Mouse (Mus musculus) spleen, postnatal 14 days (tissue): ENCODE measurements around the gene Slc39a11.
"Not testable (repeated sequence)": the region's sequence is repeated elsewhere in the genome, so short reads cannot be mapped to it uniquely, and the experiment has no call there.

ENCODE experiments used
- DNase-seq, 2 experiments: peaks; one replicate each; pipeline ENCODE4 v3.0.0; 2021 to 2022; ENCODE audit warnings: low spot score in 2 of 2

Gene Slc39a11

DNA sequence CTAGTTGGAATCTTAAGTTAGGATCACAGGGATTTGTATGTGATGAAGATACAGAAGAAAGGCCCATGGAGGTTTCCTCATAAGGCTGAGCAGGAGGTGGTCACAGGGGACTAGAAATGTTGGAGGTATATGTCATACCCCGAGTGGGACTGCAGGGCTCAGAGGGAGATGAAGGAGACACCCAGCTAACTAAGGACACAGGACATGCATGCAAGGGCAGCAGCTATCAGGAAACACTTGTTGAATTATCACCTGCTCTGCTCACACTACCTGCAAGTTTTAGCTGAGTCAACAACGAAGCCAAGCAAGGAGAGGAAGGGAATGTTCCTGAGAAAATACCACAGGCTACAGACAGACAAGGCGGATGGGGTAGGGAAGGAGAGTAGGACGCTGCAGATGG, 17.8 kb upstream of the Slc39a11 start:
- DNase-seq: no peak

DNA sequence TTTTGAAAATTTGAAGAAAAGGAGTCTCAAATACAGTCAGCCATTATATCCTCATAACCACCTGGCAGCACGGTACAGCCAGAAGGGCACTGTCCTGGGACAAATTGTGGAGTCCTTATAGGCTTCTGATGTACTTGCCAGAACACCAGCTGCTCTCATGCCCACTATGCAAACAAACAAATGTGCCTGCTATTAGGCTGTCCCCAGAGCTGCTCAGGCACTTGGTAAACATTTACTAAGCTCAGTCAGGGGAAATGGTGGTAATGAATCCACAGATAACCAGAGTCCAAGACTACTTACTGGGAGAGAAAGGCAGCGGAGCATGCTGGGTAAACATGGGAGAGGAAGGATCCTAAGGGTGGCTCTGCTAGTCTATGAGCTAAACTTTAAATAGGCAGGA, 17.2 kb upstream of the Slc39a11 start:
- DNase-seq: no peak

DNA sequence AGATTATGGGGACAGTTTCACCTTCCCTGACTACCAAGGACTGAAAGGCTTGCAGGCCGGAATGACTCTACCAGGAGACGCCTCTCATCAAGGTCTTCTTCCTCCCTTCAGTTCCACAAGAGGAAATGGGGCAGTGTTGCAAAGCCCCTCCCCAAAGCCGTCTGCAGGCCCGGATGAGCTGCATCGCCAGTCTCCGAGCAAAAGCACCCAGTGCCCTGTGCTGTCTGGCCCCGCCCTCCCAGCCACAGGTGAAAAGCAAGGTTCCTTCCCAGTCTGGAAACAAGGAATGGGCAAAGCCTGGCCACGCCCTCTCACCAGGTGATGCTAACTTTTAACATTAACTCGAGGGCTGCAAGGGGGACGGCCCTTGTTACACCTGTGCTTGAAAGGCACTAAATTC, 16.8 kb upstream of the Slc39a11 start:
- no peak for DNase-seq

DNA sequence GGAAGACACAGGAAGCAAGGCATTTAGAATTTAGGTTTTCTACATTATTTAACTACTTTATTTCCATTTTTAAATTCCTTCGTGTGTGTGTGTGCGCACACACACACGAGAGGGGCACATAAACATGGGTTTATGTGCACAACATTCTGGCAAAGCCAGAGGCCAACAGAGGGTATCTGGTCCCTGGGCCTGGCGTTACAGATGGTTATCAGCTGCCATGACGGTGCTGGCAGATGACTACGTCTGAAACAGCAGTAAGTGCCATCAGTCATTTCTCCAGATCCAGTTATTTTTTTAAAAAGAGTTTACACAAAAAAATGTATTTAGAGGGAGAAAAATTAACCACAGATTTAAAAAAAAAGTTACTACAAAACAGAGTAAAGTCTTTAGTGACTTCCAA, 16.3 kb upstream of the Slc39a11 start:
- no peak for DNase-seq

DNA sequence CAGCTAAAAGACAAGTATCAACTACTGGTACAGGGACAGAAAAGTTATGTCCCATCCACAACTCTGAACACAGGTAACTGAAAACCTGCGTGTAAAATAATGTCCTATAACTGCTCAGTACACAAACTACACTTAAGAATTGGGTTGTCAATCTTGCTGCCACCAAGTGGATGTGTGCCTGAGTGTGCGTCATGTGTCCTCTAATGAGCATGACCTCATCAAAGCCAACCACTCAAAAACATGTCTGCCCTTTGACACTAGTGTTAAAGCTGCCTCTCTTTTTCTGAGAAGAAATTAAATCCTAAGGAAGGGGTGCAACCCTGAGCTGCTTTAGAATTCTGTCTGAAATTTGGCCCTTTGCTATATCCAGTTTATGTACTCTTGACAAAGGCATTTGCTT, 14.4 kb upstream of the Slc39a11 start:
- DNase-seq: no peak

DNA sequence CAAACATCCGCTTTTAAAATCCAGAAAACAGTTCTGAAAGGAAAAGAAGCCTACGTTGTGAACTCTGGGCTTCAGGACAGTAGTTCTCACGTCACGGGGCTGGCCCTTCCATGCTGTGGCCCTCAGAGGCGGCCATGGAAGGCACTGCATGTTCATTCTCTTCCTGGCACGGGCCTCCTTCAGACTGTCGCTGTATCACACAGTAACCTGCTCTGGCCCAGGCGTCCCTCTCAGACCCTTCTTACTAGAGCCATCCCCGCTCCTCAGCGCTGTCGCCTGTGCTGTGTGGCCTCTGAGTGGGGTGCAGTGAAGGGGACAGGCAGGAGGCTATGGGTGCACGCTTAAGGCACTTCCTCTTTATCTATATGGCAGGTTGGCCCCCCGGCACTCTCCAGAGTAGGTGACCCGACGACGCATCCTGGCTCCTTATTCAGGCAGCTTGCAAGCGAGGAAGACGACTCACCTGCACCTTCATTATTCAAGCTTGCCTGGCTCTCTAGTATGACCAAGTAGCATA, 12.0 kb upstream of the Slc39a11 start:
- no peak for DNase-seq

DNA sequence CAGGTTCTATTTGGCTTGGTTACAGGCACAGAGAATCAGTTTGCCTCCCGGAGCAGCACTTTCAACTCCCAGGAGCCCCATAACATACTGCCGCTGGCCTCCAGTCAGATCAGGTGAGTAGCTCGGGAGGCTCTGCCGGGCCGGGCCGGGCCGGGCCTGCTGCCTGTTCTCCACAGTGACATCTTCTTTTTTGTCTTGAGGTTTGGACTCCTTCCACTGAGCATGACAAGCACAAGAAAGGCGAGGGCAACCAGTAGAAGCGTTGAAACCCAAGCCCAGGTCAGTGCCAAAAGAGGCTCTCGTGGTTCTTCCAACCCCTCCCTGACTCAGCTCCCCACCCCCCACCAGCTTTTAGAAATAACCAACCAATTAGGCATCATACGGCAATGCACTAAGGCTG, 11.1 kb upstream of the Slc39a11 start:
- DNase-seq: no peak

DNA sequence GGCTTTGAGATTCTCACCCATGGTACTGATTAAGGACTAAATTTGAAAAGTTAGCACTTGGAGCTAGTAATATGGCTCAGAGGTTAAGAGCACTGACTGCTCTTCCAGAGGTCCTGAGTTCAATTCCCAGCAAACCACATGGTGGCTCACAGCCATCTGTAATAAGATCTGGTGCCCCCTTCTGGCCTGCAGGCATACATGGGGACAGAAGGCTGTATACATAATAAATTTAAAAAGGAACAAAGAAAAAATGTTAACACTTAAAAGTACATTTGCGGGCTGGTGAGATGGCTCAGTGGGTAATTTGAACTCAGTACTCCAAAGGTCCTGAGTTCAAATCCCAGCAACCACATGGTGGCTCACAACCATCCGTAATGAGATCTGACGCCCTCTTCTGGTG, 10.3 kb upstream of the Slc39a11 start:
- DNase-seq: not testable (repeated sequence)

DNA sequence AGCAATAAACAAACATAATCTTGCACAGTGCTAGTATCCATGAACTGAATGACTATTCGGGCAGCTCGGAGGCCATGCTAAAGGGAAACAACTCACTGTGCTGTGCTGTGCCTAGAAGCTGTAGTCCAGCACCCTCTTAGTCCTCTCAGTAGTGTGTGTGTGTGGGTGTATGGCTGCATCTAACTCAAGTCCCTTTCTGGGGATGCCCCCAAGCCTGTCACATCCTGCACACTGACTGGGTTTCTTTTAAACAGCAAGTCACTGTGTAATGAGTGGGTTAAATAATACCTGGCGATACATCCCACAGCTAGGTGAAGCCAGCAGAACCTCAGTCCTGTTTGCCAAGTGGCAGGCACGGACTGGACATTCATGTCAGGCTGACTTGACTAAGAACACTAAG, 8.9 kb upstream of the Slc39a11 start:
- DNase-seq: no peak

DNA sequence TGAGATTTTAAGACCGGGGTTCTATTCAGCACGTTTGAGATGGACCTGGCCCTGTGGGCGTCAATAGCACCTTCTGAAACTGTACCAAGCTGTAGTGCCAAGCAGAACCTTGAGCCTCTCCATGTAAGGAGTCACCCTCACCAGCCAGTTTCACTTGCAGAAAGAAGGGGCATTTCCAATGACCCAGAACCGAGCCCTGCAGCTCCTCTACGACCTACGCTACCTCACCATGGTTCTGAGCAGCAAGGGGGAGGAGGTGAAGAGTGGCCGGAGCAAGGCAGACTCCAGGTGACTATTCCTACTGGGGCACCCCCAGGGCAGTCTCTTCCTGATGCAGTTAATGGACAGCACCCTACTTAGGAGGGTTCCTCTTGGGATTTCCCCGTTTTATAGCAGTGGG, 8.4 kb upstream of the Slc39a11 start:
- DNase-seq: no peak

DNA sequence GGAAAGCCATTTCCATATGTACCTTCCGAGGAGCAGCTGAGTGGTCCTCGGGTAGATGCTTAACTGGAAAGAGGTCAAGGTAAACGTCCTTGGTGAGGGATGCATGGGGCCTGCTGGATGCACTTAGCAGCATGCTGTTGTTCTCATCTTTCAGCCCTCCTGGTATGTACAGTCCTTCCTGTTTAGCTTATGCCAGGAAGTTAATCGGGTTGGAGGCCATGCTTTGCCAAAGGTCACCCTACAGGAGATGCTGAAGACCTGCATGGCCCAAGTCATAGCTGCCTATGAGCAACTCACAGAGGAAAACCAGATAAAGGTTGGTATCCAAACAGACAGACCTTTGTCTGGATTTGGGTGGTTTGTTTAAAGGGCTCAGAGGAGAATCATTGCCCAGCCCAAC, 7.3 kb upstream of the Slc39a11 start:
- no peak for DNase-seq

DNA sequence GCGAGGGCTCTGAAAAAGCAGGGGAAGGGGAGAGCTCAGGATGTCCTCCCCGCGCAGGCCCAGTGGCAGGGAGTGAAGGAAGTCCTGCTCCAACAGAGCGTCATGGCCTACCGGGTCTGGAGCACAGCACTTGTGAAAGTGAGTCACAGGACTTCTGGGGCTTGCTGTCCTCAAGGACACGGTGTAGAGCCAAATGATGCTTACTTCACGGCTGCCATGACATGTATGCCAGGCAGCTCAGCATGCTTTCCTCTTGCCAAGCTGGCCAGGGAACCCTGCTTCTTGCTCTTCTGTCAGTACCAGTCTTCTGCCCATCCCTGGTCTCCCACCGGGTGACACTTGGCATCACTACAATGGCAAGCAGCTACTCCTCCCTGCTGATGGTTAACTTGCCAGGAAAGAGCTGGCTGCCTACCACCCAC, 6.6 kb upstream of the Slc39a11 start:
- DNase-seq: no peak

DNA sequence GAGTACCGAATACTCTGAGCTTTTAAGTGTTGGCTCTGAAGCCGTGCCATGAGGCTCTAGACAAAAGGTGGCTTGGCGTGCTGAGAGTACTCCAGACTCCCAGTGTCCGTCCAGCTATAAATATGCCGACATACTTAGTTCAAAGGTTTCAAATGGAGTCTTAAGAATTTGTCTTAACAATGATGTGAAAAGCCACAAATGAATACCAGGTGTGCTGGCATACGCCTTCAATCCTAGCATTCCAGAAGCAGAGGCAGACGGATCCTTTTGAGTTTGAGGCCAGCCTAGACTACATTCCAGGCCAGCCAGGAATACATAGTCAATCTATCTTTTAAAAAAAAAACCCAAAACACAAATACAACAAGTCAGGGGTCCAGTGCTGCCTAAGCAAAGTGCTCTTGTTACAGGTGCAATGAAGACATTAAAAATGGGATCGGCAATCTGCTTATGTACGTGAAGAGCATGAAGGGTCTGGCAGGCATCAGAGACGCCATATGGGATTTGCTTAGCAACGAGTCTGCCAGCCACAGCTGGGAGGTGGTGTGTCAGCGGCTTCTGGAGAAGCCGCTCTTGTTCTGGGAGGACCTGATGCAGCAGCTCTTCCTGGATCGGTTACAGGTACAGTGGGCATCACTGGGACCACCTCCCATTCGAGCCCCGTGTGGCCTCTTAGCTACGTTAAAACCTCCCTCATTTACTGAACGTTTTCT, 4.8 kb upstream of the Slc39a11 start:
- no peak for DNase-seq

DNA sequence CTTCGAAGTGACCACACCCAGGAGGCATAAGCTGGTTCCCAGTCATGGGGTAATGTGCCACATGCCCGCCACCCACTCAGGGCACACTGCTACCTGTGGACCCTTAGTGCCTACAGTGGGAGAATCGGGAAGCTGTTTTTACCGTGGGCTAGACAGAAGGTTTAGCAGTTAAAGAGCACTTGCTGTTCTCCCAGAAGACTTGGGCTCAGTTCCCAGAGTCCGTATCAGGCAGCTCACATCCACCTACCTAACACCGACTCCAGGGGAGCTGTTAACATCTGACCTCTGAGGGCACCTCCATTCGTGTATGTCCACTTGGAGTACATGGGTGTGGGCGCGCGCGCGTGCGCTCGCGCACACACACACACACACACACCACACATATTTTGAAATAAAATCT, 4.2 kb upstream of the Slc39a11 start:
- DNase-seq: no peak

DNA sequence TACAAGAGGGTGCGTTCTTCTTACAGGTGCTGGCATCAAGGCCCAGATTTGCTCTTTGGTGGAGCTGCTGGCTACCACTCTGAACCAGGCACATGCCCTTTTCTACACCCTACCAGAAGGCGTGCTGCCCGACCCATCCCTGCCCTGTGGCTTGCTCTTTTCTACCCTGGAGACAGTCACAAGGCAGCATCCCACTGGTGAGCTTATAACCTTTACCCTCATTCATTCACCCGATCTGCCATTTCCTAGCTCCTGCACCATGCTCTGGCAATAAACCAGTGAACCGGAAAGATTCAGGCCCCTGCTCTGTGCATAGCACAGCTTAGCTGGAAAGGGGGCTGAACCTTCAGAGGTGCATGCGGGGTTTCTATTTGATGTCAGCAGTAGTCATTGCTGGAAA, 2.6 kb upstream of the Slc39a11 start:
- no peak for DNase-seq

DNA sequence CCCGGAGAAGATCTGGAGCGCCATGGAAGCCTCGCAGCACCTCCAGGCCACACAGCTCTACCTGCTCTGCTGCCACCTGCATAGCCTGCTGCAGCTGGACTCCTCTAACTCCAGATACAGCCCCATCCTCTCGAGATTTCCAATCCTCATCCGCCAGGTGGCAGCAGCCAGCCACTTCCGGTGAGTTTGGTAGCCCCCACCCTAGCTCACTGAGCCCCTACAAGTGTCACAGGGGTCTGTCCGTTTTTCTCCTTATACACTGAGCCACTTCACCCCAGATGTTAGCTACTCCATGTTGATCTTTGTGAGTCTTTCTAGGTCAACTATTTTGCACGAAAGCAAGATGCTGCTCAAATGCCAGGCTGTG, 2.0 kb upstream of the Slc39a11 start:
- DNase-seq: no peak

DNA sequence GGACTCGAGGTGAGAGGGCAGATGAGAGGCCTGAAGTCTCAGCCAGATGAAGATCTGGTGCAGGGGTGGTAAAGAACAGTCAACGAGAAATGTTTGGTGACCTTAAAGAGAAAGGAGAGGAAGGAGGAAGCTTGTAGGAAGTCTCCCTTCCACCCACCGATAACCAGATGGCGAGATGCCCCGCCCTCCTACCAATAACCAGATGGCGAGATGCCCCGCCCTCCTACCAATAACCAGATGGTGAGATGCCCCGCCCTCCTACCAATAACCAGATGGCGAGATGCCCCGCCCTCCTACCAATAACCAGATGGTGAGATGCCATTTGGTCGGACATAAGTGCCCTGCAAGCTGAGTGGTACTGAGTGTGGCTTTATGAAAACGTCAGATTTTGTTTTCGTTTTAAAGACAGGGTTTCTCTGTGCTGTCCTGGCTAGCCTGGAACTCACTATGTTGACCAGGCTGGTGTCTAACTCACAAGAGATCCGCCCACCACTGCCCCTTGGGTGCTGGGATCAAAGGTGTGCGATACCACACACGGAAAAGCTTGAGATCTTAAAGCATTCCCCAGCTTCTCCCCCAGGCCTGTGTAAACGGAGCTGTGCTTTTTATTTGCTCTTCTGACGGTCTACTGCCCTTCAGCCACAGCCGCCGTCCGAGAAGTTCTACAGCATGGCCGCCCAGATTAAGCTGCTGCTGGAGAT, 1.5 kb upstream of the Slc39a11 start:
- DNase-seq: peak in 1 of 2 experiments; percentile 15

DNA sequence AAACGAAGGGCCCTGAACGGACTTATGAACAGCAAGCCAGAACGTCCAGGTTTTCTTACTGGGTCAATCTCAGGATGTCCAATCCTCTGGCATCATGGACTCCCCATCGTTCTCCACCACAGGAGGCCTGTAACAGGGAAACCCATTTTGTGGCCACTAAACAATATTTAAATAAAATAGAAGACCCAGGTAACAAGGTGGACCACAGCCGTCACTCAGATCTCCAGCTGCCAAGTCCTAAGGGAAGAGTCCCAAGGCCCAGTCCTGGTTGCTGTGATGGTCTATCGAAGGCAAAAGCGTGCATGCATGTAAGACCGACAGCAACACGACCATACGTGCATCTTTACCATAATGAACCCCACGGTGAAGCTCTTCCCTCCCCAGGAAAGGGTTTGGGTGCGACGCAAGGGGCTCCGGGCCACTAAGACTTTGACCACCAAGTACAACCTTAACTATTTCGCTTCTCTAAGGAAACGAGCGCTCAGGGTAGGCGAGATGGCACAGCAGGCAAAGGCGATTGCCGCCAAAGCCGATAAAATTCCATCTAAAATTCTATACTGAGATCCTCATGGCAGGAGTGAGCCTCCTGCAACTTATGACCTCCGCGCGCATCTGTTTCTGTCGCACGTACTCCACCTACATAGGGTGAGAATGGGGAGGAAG, 1.1 kb downstream of the Slc39a11 start, which contains the start of gene Cog1:
Cog1 (plus strand) TSS at position 480 of the 663 bp plus-strand sequence.
- no peak for DNase-seq

DNA sequence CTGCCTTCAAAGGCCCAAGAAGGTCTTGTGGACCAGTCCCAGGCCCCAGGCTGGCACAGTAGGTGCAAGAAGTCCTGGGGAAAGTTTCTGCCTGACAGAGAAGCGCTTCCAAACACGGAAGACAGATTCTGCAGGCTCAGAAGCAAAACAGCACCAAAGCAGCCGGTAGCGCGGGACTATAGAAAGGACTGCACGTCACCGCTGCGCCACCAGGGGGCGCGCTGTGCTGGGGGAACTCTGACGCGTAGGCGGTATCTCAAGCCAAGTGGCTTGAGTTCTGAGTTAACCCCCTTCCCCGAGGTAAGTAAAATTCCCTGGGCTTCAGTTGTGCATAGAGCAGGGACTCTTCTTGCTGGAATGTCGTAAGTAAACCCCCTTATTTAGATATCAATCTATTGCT, 1.7 kb downstream of the Slc39a11 start:
- DNase-seq: peak; percentile 74 to 84

DNA sequence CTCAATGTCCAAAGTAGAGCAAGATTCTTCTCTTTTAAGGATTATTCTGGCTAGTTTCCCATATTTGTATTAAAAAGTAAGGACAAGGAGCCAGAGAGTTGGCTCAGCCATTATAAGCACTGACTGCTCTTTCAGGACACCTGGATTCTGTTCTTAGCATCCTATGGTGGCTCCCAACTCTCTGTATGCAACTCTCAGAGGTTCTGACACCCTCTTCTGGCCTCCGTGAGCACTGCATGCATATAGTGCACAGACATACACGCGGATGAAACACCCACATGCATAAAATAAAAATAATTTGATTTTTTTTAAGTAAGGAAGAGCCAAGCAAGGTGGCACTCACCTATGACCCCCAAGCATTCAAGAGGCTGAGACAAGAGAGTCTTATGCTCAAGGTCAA, 4.7 kb downstream of the Slc39a11 start:
- DNase-seq: no peak

DNA sequence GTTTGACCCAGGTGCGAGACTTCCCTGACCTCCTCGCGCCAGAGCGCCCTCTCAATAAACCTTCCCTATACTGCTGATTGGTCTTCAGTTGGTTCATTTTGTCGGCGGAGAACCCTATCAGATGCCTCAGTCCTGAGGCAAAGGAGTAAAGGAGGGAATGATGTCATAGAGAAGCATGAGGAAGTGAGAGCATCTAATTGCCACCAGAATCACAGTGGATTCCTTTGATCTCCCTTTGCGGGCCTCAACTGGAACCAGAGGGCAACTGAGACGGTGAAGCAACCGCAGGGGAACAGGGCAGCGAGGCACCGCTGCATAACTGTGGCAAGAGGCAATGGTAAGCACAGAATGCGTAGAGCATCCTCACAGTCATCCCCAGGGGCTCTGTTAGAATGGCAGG, 11.2 kb downstream of the Slc39a11 start:
- DNase-seq: no peak

DNA sequence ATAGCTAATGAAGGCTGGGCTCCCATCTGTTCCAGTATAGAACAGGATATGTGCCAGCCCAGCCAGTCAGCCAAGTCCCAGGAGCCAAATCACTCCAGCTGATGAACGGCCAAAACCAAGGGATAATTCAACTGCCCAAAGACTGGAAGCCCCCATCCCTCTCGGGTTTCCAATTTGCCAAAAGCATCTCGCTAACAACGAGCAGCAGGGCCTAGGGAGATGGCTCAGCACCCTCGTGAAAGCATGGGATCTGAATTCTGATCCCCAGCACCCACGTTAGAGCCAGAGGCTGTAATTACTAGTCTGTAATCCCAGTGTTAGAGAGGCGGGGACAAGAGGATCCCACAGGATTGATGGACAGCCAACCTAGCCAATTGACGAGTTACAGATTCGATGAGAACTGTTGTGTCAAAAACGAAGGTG, 15.2 kb downstream of the Slc39a11 start:
- no peak for DNase-seq

DNA sequence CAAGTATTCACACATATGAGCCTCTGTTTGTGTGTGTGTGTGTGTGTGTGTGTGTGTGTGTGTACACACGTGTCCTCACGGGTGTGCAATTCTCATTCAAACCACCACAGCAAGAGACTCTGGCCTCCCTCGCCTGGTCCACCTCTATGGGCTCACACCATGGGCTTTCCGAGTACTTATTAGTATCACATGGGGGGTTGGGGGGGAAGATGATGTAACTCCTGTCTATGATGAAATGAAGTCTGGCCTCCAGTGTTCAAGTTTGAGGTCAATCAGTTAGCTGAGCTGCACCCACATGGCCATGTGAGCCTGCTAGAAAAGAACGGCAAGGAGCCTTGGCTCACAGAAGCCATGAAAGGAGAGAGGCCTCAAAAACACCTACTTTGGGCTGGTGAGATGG, 16.5 kb downstream of the Slc39a11 start:
- DNase-seq: no peak
